Mouse (Mus musculus) kidney, embryonic 16.5 days (tissue): ENCODE results near the gene Adgrl1. TPM values are rescaled to one million over a fixed set of nuclear protein-coding genes. Genes with fewer than 3 reads are reported as not detected.

Source experiments
- ATAC-seq: fragments of 200-750 bp; cut with Nextera tagmentation; 2 replicates; pipeline ENCODE4 v1.8.0; 2017; ENCODE audit warnings: moderate TSS enrichment; ENCODE audit not compliant: low FRiP score, low TSS enrichment
- H3K27ac ChIP-seq: fragments of 300-500 bp; sonication (generic); 2 replicates; pipeline ENCODE4 v1.5.1; 2014; ENCODE audit warnings: low read length
- H3K27me3 ChIP-seq: fragments of 300-500 bp; sonication (generic); 2 replicates; pipeline ENCODE4 v1.6.1; 2014; ENCODE audit warnings: low read length, control low read depth, mixed read lengths; ENCODE audit not compliant: insufficient read depth
- H3K36me3 ChIP-seq: fragments of 300-500 bp; sonication (generic); 2 replicates; pipeline ENCODE4 v1.6.1; 2014; ENCODE audit warnings: low read length, control low read depth, mixed read lengths; ENCODE audit not compliant: insufficient read depth
- H3K4me1 ChIP-seq: fragments of 300-500 bp; sonication (generic); 2 replicates; pipeline ENCODE4 v1.6.1; 2014; ENCODE audit warnings: low read length, control low read depth, mixed read lengths; ENCODE audit not compliant: insufficient read depth
- H3K4me2 ChIP-seq: fragments of 300-500 bp; sonication (generic); replicated peaks from 2 replicates; pipeline ENCODE4 v1.6.1; 2014; ENCODE audit warnings: low read depth, low read length
- H3K4me3 ChIP-seq: fragments of 300-500 bp; sonication (generic); 2 replicates; pipeline ENCODE4 v1.5.1; 2014; ENCODE audit warnings: mild to moderate bottlenecking, low read length
- H3K9ac ChIP-seq: fragments of 300-500 bp; sonication (generic); replicated peaks from 2 replicates; pipeline ENCODE4 v1.6.1; 2014; ENCODE audit warnings: low read length
- H3K9me3 ChIP-seq: fragments of 300-500 bp; sonication (generic); 2 replicates; pipeline ENCODE4 v1.6.1; 2016; ENCODE audit warnings: low read length, control low read depth
- WGBS: fragments of 180-500 bp; shearing (Covaris S2); extraction: QIAGEN DNeasy Blood & Tissue Kit; methylation state at CpG from one replicate; pipeline ENCODE4 v1.1.7; 2014; 5-methylcytosine and 5-hydroxymethylcytosine counted together
- polyA plus RNA-seq: library from polyadenylated mRNA; unstranded; fragments of >200 nt; fragmentation: Nextera tagmentation; extraction: Ambion mirVana; gene quantifications from 2 replicates; pipeline ENCODE4 v1.2.1, GENCODE M21; 2015

The Adgrl1 gene
- polyA plus RNA-seq, 1 experiment from 2014 or later, result 19.6 TPM

- H3K9me3 ChIP-seq, result no peaks in the 10 kb centered on the region
- peaks cover 25% of the 10 kb centered on the region for H3K36me3 ChIP-seq
- H3K27ac ChIP-seq, result no peak overlapping the region
- H3K4me3 ChIP-seq, result no peak overlapping the region
- no peak for ATAC-seq
- WGBS, result 81% methylated on average over 6 of the region's 6 CpGs
- H3K9ac ChIP-seq, result no peak overlapping the region
- peaks cover 16% of the 10 kb centered on the region for H3K4me1 ChIP-seq
- no peaks in the 10 kb centered on the region for H3K27me3 ChIP-seq
- H3K4me2 ChIP-seq, result no peak overlapping the region
Measured at GRCm38 (mm10) chr8:83917566-83917965, 17.7 kb downstream of the Adgrl1 start.

DNA sequence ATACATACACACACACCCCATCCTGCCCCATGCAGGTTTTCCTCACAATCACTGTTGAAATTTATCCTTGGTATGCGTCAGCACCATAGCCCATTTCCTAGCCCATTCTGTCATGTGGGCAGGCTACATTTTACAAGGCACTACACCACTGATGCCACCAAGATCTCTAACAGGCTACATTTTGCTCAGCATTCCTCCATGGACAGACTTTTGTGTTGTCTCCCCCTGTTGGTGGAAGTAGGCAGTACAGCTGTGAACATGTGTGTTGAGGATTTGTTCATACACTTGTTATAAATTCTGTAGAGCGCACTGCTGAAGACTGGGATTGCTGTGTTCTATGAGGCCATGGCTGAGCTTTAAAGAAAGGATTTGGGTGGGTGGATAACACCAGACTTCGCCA lies 21.7 kb downstream of the Adgrl1 start:
- Histone ChIP-seq H3K27me3 (no peaks in the 10 kb centered on the region), H3K27ac (no peak overlapping the region), H3K4me1 (peaks cover 11% of the 10 kb centered on the region), H3K9me3 (no peaks in the 10 kb centered on the region), H3K9ac (no peak overlapping the region), H3K36me3 (peaks cover 47% of the 10 kb centered on the region), H3K4me2 (no peak overlapping the region), H3K4me3 (no peak overlapping the region)
- no peak for ATAC-seq
- 75% methylated on average over 3 of the region's 3 CpGs for WGBS

- Histone ChIP-seq H3K9me3 (no peaks in the 10 kb centered on the region), H3K9ac (no peak overlapping the region), H3K4me3 (no peak overlapping the region), H3K27me3 (no peaks in the 10 kb centered on the region), H3K4me2 (no peak overlapping the region), H3K27ac (no peak overlapping the region), H3K4me1 (peaks cover 17% of the 10 kb centered on the region), H3K36me3 (peaks cover 47% of the 10 kb centered on the region)
- ATAC-seq, result no peak
- 88% methylated on average over 8 of the region's 8 CpGs for WGBS
Measured at GRCm38 (mm10) chr8:83922727-83923126, 22.8 kb downstream of the Adgrl1 start.

GRCm38 (mm10) chr8:83924585-83924984 lies 24.7 kb downstream of the Adgrl1 start:
- H3K4me3 ChIP-seq, result no peak overlapping the region
- H3K27ac ChIP-seq, result no peak overlapping the region
- H3K4me1 ChIP-seq, result peaks cover 17% of the 10 kb centered on the region
- H3K9me3 ChIP-seq, result no peaks in the 10 kb centered on the region
- H3K4me2 ChIP-seq, result no peak overlapping the region
- WGBS, result 75% methylated on average over 5 of the region's 5 CpGs
- ATAC-seq, result no peak
- peaks cover 43% of the 10 kb centered on the region for H3K36me3 ChIP-seq
- H3K27me3 ChIP-seq, result no peaks in the 10 kb centered on the region
- no peak overlapping the region for H3K9ac ChIP-seq

- H3K27ac ChIP-seq, result no peak overlapping the region
- H3K4me2 ChIP-seq, result no peak overlapping the region
- H3K4me3 ChIP-seq, result no peak overlapping the region
- no peaks in the 10 kb centered on the region for H3K27me3 ChIP-seq
- no peak for ATAC-seq
- 0 out of 2 replicates have a peak overlapping the region, but pooled peaks have one; percentile 8 for H3K9ac ChIP-seq
- WGBS, result 36% methylated on average over 7 of the region's 7 CpGs
- peaks cover 17% of the 10 kb centered on the region for H3K4me1 ChIP-seq
- peaks cover 44% of the 10 kb centered on the region for H3K36me3 ChIP-seq
- no peaks in the 10 kb centered on the region for H3K9me3 ChIP-seq
Measured at GRCm38 (mm10) chr8:83926266-83926665, 26.4 kb downstream of the Adgrl1 start.

DNA sequence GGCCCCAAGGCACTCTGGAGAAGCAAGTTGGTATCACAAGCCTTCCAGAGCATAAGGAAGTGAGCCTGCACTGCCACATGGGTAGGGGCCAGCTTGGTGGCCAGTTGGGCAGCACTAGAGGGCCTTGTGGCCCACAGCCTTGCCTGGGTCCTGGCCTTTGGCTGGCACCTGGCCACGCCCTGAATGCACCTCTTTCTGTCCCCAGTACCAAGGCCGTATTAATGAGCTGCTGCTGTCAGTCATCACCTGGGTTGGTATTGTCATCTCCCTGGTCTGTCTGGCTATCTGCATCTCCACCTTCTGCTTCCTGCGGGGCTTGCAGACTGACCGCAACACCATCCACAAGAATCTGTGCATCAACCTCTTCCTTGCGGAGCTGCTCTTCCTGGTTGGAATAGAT lies 34.3 kb downstream of the Adgrl1 start:
- Histone ChIP-seq H3K4me2 (no peak overlapping the region), H3K9ac (no peak overlapping the region), H3K4me3 (no peak overlapping the region), H3K27me3 (no peaks in the 10 kb centered on the region), H3K27ac (no peak overlapping the region), H3K4me1 (no peaks in the 10 kb centered on the region), H3K36me3 (peaks cover 91% of the 10 kb centered on the region), H3K9me3 (no peaks in the 10 kb centered on the region)
- 89% methylated on average over 5 of the region's 5 CpGs for WGBS
- ATAC-seq, result no peak

DNA sequence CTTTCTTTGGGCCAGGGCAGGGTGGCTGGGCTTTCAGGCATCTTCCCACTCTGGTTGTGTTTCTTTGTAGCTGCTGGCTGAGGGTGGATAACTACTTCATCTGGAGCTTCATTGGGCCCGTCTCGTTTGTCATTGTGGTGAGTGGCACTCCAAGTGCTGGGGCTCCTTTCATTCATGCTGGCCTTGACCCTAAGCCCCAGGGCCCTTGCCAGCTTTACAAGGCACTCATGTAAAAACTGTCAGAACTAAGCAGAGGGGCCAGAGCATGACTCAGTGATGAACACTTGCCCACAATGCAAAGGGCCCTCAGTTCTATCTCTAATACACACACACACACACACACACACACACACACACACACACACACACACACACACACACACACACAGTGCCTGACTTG lies 35.1 kb downstream of the Adgrl1 start:
- H3K36me3 ChIP-seq, result peaks cover 84% of the 10 kb centered on the region
- no peak for ATAC-seq
- WGBS, result 95% methylated on average over 2 of the region's 2 CpGs
- H3K9me3 ChIP-seq, result no peaks in the 10 kb centered on the region
- H3K4me2 ChIP-seq, result no peak overlapping the region
- no peak overlapping the region for H3K9ac ChIP-seq
- no peak overlapping the region for H3K27ac ChIP-seq
- no peaks in the 10 kb centered on the region for H3K4me1 ChIP-seq
- no peaks in the 10 kb centered on the region for H3K27me3 ChIP-seq
- no peak overlapping the region for H3K4me3 ChIP-seq

GRCm38 (mm10) chr8:83935435-83935834 lies 35.5 kb downstream of the Adgrl1 start:
- Histone ChIP-seq H3K4me2 (no peak overlapping the region), H3K36me3 (peaks cover 80% of the 10 kb centered on the region), H3K4me1 (no peaks in the 10 kb centered on the region), H3K4me3 (no peak overlapping the region), H3K27me3 (no peaks in the 10 kb centered on the region), H3K9me3 (no peaks in the 10 kb centered on the region), H3K27ac (no peak overlapping the region), H3K9ac (no peak overlapping the region)
- ATAC-seq, result no peak
- WGBS, result 93% methylated on average over 8 of the region's 8 CpGs

DNA sequence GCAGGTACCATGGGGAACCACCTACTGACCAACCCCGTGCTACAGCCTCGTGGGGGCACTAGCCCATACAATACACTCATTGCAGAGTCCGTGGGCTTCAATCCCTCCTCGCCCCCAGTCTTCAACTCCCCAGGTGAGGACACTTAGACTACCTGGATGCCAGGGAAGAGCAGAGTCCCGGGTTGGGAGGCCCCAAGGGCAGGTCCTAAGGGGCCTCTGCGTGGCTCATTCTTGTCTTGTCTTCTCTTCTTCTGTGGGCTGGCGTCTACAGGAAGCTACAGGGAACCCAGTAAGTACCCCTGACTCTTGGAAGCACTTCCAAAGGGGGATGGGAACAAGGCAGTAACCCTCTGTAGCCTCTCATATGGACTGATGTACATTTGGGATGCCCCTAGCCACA lies 37.7 kb downstream of the Adgrl1 start:
- ATAC-seq, result no peak
- H3K36me3 ChIP-seq, result peaks cover 58% of the 10 kb centered on the region
- no peak overlapping the region for H3K27ac ChIP-seq
- no peak overlapping the region for H3K9ac ChIP-seq
- H3K4me2 ChIP-seq, result no peak overlapping the region
- no peak overlapping the region for H3K4me3 ChIP-seq
- no peaks in the 10 kb centered on the region for H3K4me1 ChIP-seq
- WGBS, result 87% methylated on average over 7 of the region's 7 CpGs
- H3K27me3 ChIP-seq, result no peaks in the 10 kb centered on the region
- H3K9me3 ChIP-seq, result no peaks in the 10 kb centered on the region

DNA sequence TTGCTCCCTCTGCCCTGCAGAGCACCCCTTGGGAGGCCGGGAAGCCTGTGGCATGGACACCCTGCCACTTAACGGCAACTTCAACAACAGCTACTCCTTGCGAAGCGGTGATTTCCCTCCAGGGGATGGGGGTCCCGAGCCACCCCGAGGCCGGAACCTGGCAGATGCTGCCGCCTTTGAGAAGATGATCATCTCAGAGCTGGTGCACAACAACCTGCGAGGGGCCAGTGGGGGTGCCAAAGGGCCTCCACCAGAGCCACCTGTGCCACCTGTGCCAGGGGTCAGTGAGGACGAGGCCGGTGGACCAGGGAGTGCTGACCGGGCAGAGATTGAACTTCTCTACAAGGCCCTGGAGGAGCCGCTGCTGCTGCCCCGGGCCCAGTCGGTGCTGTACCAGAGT lies 38.4 kb downstream of the Adgrl1 start:
- Histone ChIP-seq H3K27me3 (no peaks in the 10 kb centered on the region), H3K9me3 (no peaks in the 10 kb centered on the region), H3K4me3 (no peak overlapping the region), H3K4me1 (no peaks in the 10 kb centered on the region), H3K36me3 (peaks cover 52% of the 10 kb centered on the region), H3K4me2 (no peak overlapping the region), H3K27ac (no peak overlapping the region), H3K9ac (no peak overlapping the region)
- WGBS, result 92% methylated on average over 15 of the region's 15 CpGs
- no peak for ATAC-seq
